Mouse (Mus musculus): ENCODE measurements around the gene Ece2.

DNA sequence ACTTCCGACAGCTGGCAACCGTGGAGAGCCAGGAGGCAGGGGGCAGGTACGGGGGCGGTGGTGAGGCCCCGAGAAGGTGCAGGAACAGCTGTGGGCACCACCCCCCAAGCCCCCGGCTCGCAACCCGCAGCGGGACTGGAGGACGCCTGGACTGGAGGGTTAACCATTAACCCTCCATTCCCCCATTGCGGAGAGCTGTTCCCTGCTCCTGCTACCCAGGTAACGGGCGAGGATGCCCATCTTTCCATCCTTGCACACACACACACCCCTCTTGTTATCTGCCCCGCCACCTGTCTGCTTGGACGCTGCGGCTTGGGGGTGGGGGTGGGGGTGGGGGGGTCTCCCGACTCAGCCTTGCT, 39.0 kb upstream of the Ece2 start:
- TF ChIP-seq GATA1 (IDR thresholded peaks at IDR 0.05; ENCODE audit: low read length) (no peak), TAL1 (IDR thresholded peaks at IDR 0.05; ENCODE audit: low read length) (no peak)

Measured in erythroblast, embryonic 14.5 days (primary cell).